Mouse (Mus musculus): Measurements from ENCODE around the gene Osbpl3. TPM values are rescaled to one million over a fixed set of nuclear protein-coding genes. Genes with fewer than 3 reads are reported as not detected.

Osbpl3 gene
- polyA plus RNA-seq, 1 experiment, result 9.6 TPM

- no peak for DNase-seq
- 71% methylated on average over 9 of the region's 9 CpGs for WGBS
- no peak for TF ChIP-seq POLR2A (IDR thresholded peaks at IDR 0.05; ENCODE audit: borderline replicate concordance, insufficient read depth, low read length)
- TF ChIP-seq CTCF (IDR thresholded peaks at IDR 0.05; ENCODE audit: borderline replicate concordance, insufficient read depth, low read depth, low read length), result no peak
- Histone ChIP-seq H3K27ac (ENCODE audit: insufficient read depth, low read length) (no peak overlapping the region), H3K4me3 (replicated peaks; ENCODE audit: insufficient read depth, low read depth, low read length) (no peak overlapping the region), H3K4me1 (ENCODE audit: control insufficient read depth, insufficient read depth, low read length) (no peaks in the 10 kb centered on the region; the same call in 1 of the 2 replicates), H3K27me3 (ENCODE audit: control insufficient read depth, insufficient read depth, low read length) (no peaks in the 10 kb centered on the region)
Observed at GRCm38 (mm10) chr6:50322631-50323030, 133.4 kb downstream of the Osbpl3 start.

GRCm38 (mm10) chr6:50321739-50322138 lies 134.3 kb downstream of the Osbpl3 start:
- WGBS, result 78% methylated on average over 6 of the region's 6 CpGs
- TF ChIP-seq POLR2A (IDR thresholded peaks at IDR 0.05; ENCODE audit: borderline replicate concordance, insufficient read depth, low read length), result no peak
- TF ChIP-seq CTCF (IDR thresholded peaks at IDR 0.05; ENCODE audit: borderline replicate concordance, insufficient read depth, low read depth, low read length), result no peak
- Histone ChIP-seq H3K27me3 (ENCODE audit: control insufficient read depth, insufficient read depth, low read length) (no peaks in the 10 kb centered on the region), H3K27ac (ENCODE audit: insufficient read depth, low read length) (no peak overlapping the region), H3K4me1 (ENCODE audit: control insufficient read depth, insufficient read depth, low read length) (no peaks in the 10 kb centered on the region; the same call in 1 of the 2 replicates), H3K4me3 (replicated peaks; ENCODE audit: insufficient read depth, low read depth, low read length) (no peak overlapping the region)
- no peak for DNase-seq

- 83% methylated on average over 7 of the region's 7 CpGs for WGBS
- Histone ChIP-seq H3K4me1 (ENCODE audit: control insufficient read depth, insufficient read depth, low read length) (no peaks in the 10 kb centered on the region), H3K27ac (ENCODE audit: insufficient read depth, low read length) (no peak overlapping the region), H3K4me3 (replicated peaks; ENCODE audit: insufficient read depth, low read depth, low read length) (no peak overlapping the region), H3K27me3 (ENCODE audit: control insufficient read depth, insufficient read depth, low read length) (no peaks in the 10 kb centered on the region)
- TF ChIP-seq CTCF (IDR thresholded peaks at IDR 0.05; ENCODE audit: borderline replicate concordance, insufficient read depth, low read depth, low read length), result no peak
- no peak for TF ChIP-seq POLR2A (IDR thresholded peaks at IDR 0.05; ENCODE audit: borderline replicate concordance, insufficient read depth, low read length)
- no peak for DNase-seq
Observed at GRCm38 (mm10) chr6:50318590-50319172, 137.3 kb downstream of the Osbpl3 start.

DNA sequence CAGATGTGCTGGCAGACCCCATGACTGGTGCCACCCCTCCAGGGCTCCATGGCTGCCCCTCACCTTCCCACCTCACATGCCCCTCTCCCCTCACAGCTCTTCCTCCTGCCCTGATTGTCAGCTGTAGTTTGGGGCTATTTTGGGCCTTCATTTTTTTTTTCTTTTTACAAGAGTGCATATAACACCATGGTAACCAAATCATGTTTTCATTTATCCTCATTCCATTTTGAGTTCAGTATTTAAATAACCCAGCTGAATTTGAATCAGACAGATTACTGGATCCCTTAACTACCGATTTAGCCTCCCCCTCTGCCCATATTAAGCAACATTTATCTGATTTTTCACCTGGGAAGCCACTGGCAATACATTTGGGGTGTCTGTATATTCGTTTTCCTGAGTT lies 137.9 kb downstream of the Osbpl3 start:
- Histone ChIP-seq H3K4me3 (replicated peaks; ENCODE audit: insufficient read depth, low read depth, low read length) (no peak overlapping the region), H3K4me1 (ENCODE audit: control insufficient read depth, insufficient read depth, low read length) (no peaks in the 10 kb centered on the region), H3K27me3 (ENCODE audit: control insufficient read depth, insufficient read depth, low read length) (no peaks in the 10 kb centered on the region), H3K27ac (ENCODE audit: insufficient read depth, low read length) (no peak overlapping the region)
- no peak for DNase-seq
- TF ChIP-seq CTCF (IDR thresholded peaks at IDR 0.05; ENCODE audit: borderline replicate concordance, insufficient read depth, low read depth, low read length) (no peak), POLR2A (IDR thresholded peaks at IDR 0.05; ENCODE audit: borderline replicate concordance, insufficient read depth, low read length) (no peak)
- WGBS, result 67% methylated on average over 2 of the region's 2 CpGs

DNA sequence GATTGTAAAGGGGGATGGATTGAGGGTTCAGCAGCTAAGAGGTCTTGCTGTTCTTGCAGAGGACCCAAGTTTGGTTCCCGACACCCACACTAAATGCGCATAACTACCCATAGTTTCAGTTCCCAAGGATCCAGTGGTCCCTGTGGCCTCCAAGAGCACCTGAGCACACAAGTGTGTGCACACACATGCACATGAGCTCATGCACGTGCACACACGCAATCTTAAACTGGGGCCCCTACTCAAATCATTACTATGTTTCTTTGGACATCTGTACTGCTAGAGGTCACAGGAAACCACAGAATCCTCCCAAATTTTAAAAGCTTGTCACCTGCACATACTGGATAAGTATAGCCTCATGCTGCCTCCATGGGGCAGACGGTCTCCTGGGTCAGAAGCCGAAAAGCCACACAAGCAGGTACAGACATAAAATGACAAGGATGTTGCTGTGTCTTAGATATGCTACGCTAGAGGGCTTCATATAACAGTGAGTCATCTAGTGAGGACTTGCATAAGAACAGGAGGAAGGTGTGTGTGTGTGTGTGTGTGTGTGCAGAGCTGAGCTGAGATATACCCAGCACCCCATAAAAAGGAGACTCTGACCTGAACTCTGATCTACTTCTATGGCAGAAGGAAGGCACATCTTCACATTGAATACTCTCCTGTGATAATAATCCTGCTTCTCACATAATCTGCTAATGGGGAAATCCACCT lies 139.1 kb downstream of the Osbpl3 start:
- TF ChIP-seq CTCF (IDR thresholded peaks at IDR 0.05; ENCODE audit: borderline replicate concordance, insufficient read depth, low read depth, low read length) (no peak), POLR2A (IDR thresholded peaks at IDR 0.05; ENCODE audit: borderline replicate concordance, insufficient read depth, low read length) (no peak)
- H3K4me3 ChIP-seq (replicated peaks; ENCODE audit: insufficient read depth, low read depth, low read length), result no peak overlapping the region
- H3K27me3 ChIP-seq (ENCODE audit: control insufficient read depth, insufficient read depth, low read length), result no peaks in the 10 kb centered on the region
- no peaks in the 10 kb centered on the region for H3K4me1 ChIP-seq (ENCODE audit: control insufficient read depth, insufficient read depth, low read length)
- no peak for DNase-seq
- 96% methylated on average over 7 of the region's 7 CpGs for WGBS
- no peak overlapping the region for H3K27ac ChIP-seq (ENCODE audit: insufficient read depth, low read length)

DNA sequence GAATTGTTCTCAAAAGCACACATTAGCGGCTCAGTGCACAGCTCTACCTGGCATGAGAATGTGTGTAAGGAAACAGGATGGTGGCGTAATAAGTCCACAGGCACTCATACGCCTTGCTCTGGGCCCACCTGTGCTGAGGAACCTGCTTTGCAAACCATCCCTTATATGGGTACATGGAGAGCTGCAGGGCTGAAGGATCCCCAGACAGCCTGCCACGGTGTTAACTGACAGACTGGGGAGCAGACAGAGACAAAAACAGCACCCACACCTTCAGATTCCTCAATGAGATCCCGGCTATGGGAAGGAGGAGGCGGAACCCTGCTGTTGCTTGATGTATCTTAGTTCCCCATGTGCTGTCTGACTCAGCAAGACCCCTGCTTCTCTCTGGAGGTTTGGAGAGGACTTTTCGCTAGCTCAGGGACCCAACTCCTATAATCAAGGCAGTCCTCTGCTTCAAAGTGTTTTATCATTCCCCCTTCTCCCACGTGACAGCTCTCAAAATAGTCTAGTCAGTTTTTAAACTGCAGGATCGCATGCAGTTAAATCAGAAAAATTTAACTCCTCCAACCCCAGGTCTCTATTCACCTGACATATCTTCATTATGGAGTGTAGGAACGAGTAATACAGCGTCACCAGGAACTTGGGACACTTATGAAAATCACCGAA lies 141.5 kb downstream of the Osbpl3 start:
- DNase-seq, result no peak
- no peak overlapping the region for H3K27ac ChIP-seq (ENCODE audit: insufficient read depth, low read length)
- H3K27me3 ChIP-seq (ENCODE audit: control insufficient read depth, insufficient read depth, low read length), result no peaks in the 10 kb centered on the region
- H3K4me3 ChIP-seq (replicated peaks; ENCODE audit: insufficient read depth, low read depth, low read length), result no peak overlapping the region
- H3K4me1 ChIP-seq (ENCODE audit: control insufficient read depth, insufficient read depth, low read length), result no peaks in the 10 kb centered on the region
- WGBS, result 84% methylated on average over 12 of the region's 12 CpGs
- TF ChIP-seq CTCF (IDR thresholded peaks at IDR 0.05; ENCODE audit: borderline replicate concordance, insufficient read depth, low read depth, low read length) (no peak), POLR2A (IDR thresholded peaks at IDR 0.05; ENCODE audit: borderline replicate concordance, insufficient read depth, low read length) (no peak)

GRCm38 (mm10) chr6:50312647-50313046 lies 143.4 kb downstream of the Osbpl3 start:
- Histone ChIP-seq H3K4me3 (replicated peaks; ENCODE audit: insufficient read depth, low read depth, low read length) (no peak overlapping the region), H3K27me3 (ENCODE audit: control insufficient read depth, insufficient read depth, low read length) (no peaks in the 10 kb centered on the region), H3K4me1 (ENCODE audit: control insufficient read depth, insufficient read depth, low read length) (no peaks in the 10 kb centered on the region), H3K27ac (ENCODE audit: insufficient read depth, low read length) (no peak overlapping the region)
- DNase-seq, result peak; percentile 78 to 86
- TF ChIP-seq POLR2A (IDR thresholded peaks at IDR 0.05; ENCODE audit: borderline replicate concordance, insufficient read depth, low read length) (no peak), CTCF (IDR thresholded peaks at IDR 0.05; ENCODE audit: borderline replicate concordance, insufficient read depth, low read depth, low read length) (peak; percentile 96)
- 45% methylated on average over 4 of the region's 4 CpGs for WGBS
